Mouse (Mus musculus) kidney, adult 11 months (tissue): ENCODE measurements around the gene Washc4.

Experiments
- DNase-seq: peaks from one replicate; pipeline ENCODE4 v3.0.0; 2022

The Washc4 gene

DNA sequence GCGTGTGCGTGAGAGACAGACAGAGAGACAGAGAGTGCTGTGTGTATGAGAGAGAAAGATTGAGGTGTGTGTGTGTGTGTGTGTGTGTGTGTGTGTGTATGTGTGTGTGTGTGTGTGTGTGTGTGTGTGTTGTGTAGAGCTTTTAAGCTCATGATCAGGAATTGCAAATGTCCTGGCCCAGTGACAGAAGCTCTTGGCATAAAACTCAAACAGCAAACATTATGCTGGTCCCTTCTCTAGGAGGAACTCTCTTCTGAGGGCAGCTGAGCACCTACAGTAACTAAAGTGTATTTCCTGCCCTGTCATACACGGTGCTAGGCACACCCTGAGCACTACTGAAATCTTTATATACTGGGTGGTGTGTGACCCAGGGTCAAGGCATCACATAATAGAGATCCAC is 98.1 kb downstream of the Washc4 start:
- DNase-seq, result no peak

DNA sequence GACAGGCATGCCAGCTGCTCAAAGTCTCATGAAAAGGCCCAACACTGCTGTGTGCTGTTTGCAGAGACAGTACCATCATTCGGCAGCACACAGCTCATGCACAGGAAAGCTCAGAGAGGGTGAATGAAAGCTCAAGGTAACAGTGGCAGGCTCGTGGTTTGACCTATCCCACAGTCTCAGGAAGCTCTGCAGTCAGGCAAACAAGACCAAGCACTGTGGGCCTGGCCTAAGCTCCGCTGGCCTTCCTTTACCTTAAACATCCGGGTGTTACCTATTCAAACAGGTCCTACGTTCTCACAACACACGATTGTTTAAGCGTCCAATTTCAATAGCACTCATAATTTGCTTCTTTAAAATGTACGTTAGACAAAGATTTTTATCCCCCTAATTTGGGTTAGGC is 100.6 kb downstream of the Washc4 start:
- no peak for DNase-seq

DNA sequence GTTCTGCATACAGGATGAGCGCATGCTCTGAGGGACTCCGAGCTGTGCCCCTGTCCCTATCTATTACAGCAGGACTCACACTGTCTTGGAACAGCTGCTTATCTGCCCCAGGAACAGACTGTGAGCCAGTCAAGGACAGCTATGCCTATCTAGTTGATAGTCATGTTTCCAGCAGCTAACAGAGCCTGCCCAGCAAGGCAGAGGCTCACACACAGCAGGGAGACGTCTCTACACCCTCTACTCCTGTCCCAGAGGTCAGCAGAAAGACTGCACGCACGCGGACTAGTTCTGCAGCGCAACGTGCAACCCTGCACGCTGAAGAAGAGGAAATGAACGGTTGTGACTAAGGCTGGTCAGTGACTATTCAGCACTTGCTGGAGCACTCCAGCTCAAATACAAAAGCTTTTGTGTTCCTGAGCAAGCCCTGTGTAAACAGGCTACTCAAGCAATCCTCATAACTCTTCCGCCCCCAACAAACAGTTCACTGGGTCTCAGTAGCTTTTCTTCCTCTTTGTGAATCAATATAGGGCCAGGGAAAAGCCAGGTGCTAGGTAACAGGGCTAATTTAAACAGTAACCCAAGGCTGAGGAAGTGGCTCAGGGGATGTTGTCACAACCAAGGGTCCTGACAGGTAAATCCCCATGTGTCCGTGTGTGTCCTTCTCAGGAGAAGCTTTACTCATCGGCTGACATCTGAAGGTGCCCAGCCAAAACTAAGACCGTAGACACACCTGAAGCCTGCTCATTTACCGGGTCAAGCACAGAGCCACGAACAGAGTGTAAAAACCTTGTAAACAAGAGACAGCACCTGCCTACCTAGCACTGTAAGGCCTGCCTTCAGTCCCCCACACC is 101.5 kb downstream of the Washc4 start:
- DNase-seq, result no peak

DNA sequence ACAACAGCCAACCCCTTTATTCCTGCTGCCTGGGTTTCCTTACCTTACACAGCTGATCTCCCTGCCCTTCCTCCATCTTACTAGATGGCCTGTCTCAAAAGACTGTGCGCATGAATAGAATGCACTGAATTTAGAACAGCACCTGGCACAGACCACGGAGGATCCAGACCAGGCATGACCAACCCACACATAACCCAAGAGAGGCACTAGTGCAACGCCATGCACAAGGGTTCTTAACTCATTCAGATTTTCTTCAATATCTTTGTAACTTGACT is 102.1 kb downstream of the Washc4 start:
- DNase-seq, result no peak
